Mouse (Mus musculus) cortical plate, adult 2 months (tissue): Measurements from ENCODE around the gene Tsc2.

Experiments used
- CTCF ChIP-seq: fragments of 200-500 bp; IDR thresholded peaks from 2 replicates; pipeline ENCODE4 v1.5.1; 2011; ENCODE audit warnings: mild to moderate bottlenecking, control low read depth, low read length; ENCODE audit not compliant: insufficient read depth; ENCODE audit errors: extremely low read depth
- POLR2A ChIP-seq: fragments of 200-500 bp; IDR thresholded peaks from 2 replicates; pipeline ENCODE4 v1.6.1; 2011; ENCODE audit warnings: mild to moderate bottlenecking, low read length, control low read depth; ENCODE audit not compliant: insufficient read depth; ENCODE audit errors: extremely low read depth

GRCm38 (mm10) chr17:24677500-24678080 lies 45.2 kb upstream of the Tsc2 start:
- TF ChIP-seq POLR2A (no peak), CTCF (no peak)
